Mouse (Mus musculus): ENCODE measurements around the gene Syngr3.
A peak's percentile ranks its signal among the peaks of the same experiment; 100 is the strongest.
"Not testable (repeated sequence)": the region's sequence is repeated elsewhere in the genome, so short reads cannot be mapped to it uniquely, and the experiment has no call there.

The Syngr3 gene

GRCm38 (mm10) chr17:24676187-24676586, 13.6 kb downstream of the Syngr3 start:
- peak; percentile 70 for DNase-seq

DNA sequence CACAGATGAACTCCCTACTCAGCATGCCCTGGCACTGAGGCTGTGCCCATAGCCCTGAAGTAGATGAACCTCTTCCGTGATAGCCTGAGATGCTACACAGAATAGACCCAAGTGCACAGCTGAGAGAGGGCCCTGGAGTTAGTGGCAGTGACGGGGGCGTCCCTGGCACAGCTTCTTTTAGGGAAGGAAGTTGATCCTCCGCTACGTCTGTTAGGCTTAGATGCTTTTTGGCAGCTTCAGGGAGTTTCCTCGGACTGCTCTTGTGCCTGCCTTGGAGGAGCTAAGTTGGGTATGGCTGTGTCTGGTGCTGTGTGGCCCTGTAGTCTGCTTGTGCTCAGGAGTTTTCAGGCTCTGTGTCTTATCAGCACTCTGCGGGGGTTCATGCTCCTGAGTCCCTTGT, 15.5 kb downstream of the Syngr3 start:
- DNase-seq, result no peak

- DNase-seq, result no peak
Observed at GRCm38 (mm10) chr17:24672141-24672540, 17.6 kb downstream of the Syngr3 start.

GRCm38 (mm10) chr17:24671346-24671745, 18.4 kb downstream of the Syngr3 start:
- no peak for DNase-seq

DNA sequence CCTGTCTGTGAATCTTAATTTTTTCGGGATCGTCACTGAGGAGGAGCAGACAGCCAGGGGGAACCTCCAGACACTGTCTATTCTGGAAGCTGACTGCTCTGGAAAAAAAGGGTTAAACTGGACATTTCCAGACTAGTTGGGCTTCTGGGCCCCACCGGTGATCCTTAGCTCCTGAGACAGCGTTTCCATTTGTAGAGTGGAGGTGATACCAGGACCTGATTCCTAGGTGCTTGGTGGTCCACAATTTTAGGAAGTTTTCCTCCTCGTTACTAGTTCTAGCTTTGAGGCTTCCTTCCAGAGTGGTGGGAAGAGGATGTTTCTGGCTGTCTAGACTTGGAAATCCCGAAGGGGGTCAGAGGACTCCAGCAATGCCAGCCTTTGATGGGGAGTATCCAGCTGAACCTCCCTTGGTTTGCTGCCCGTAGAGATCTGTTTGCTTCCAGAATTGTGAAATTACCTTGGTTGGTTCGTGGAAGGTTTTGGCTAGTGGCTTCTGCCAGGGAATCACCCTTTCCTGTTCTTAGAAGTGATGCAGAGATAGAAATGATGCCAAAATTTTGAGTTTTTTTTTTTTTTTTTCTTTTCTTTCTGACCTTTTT, 19.4 kb downstream of the Syngr3 start:
- no peak for DNase-seq

- peak; percentile 97 for DNase-seq
Observed at GRCm38 (mm10) chr17:24669545-24670245, 20.1 kb downstream of the Syngr3 start, which contains the start of gene Zfp598. Zfp598 (plus strand) TSS chr17:24669687.

DNA sequence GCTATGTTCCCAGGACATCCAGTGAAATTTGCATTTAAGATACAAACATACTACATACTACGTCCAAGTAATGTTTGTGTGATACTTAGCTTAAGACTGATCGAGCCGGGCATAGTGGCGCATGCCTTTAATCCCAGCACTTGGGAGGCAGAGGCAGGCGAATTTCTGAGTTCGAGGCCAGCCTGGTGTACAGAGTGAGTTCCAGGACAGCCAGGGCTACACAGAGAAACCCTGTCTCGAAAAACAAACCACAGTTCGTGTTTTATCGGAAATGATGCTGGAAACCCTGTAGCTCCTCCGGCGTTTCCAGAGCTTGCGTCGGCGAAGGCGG, 20.6 kb downstream of the Syngr3 start:
- not testable (repeated sequence) for DNase-seq

GRCm38 (mm10) chr17:24667416-24667815, 22.3 kb downstream of the Syngr3 start:
- DNase-seq, result peak; percentile 56

DNA sequence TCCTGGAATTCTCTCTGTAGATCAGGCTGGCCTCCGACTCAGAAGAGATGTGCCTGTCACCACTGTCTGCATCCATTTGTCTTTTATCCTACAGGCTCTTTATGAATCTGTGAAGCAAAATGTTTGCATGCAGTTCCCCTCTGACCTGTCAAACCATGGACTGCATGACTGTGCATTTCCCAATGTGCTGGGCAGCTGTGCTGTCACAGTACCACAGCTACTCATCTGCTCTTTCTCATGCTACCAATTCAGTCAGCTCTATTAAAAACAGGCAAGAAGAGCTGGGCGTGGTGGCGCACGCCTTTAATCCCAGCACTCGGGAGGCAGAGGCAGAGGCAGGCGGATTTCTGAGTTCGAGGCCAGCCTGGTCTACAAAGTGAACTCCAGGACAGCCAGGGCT, 22.7 kb downstream of the Syngr3 start:
- not testable (repeated sequence) for DNase-seq

GRCm38 (mm10) chr17:24658017-24658758, 31.6 kb downstream of the Syngr3 start, which contains the start of gene Npw:
Npw (minus strand) TSS chr17:24658457.
- DNase-seq, result peak; percentile 57

DNA sequence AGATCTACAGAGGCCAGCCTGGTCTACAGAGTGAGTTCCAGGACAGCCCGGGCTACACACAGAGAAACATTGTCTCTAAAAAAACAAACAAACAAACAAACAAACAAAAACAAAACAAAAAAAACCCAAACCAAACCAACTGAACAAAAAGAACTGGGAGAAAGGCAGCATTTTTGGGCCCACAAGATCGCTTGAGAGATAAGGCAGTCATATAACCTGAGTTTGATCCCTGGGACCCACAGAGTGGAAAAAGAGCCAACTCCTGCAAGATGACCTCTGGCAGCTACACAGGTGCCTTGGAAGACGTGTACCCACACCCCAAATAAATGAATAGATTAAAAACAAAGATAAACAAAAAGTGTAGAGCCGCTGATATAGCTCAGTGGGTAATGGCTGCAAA, 34.8 kb downstream of the Syngr3 start:
- no peak for DNase-seq

- DNase-seq, result peak; percentile 92
Observed at GRCm38 (mm10) chr17:24653967-24654710, 35.6 kb downstream of the Syngr3 start.

DNA sequence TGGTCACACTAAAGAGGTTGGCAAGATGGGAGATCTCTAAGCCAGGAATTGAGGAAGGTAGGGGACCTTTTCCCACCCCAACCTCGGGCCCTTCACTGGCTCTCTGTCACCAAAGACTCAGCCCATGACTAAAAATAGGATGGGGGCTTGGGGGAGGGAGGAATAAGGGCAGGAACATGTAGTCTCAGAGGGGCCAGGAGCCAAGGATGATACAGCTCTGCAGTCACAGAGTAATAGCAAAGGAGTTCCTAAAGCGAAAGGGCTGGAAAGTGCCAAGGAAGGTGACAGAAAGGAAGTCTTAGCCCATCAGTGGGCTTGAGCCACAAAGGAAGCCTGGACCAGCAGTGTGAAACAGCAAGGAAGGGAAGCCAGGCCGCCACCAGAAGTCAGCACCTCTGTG, 37.9 kb downstream of the Syngr3 start:
- DNase-seq, result no peak

DNA sequence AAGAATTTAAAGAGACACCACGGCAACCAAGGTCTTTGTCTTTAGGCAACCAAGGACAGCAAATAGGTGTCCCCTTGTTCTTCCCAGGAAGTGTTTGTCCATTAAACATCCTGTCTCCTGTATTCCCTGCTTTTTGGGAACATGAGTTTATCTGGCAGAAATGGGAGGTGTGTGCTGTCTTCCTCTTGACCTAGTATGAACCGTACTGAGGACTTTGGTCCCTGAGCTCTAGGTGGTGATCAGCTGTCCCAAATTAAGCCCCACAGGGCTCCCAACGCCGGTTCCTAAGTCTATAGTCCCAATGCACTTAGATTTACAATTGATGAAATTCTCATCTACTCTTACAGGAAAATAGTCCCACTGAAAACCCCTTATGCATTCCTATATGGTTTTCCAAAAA, 39.0 kb downstream of the Syngr3 start:
- no peak for DNase-seq

DNA sequence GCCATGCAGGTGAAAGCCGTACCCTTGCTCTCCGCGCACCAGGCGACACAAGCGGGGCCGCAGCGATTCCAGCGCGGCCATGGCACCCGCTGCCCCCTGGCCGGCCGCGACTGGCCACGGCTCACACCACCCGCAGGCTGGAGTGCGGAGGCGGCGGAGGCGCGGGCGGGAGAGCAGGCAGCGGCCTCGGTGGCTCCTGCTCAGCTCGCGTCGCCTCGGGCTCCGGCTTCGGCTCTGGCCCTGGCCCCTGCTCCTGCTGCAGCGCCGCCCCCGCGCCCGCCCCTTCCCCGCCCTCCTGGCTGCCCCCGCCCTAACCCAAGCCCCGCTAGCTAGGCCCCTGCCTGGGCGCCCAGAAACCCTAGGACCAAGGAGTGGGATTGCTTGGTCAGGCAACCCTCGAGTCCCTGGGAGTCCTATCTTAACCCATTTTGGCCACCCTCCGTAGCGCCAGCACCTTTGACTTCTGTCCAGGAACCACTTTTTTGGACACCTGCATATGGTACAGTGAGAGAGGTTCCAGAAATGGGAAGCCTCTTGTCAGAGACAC, 39.6 kb downstream of the Syngr3 start, which contains the start of gene Slc9a3r2:
TSS of gene Slc9a3r2 (minus strand) at position 258 of the 547 bp plus-strand sequence.
- peak; percentile 83 for DNase-seq

DNA sequence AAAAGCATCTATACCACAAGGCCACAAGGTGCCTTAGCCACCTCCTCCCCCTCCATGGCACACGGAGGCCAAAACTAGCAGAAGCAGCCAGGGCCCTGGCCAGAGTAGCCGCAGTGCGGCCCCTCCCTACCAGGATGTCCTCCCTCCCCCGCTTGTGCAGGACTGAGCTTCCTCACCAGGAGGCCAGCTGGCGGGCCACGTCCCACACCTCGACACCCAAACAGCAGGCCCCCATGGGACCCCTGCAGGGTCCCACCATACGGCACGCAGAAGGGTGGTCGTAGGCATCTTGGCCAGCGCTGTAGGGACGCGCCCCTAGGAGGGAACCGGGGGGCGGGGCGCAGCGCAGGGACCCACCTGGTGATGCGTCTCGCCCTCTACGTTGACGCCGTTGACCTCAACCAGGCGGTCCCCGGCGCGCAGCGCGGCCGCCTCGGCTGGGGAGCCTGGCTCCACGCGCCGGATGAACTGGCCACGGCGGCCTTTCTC, 40.1 kb downstream of the Syngr3 start:
- DNase-seq, result peak; percentile 62

DNA sequence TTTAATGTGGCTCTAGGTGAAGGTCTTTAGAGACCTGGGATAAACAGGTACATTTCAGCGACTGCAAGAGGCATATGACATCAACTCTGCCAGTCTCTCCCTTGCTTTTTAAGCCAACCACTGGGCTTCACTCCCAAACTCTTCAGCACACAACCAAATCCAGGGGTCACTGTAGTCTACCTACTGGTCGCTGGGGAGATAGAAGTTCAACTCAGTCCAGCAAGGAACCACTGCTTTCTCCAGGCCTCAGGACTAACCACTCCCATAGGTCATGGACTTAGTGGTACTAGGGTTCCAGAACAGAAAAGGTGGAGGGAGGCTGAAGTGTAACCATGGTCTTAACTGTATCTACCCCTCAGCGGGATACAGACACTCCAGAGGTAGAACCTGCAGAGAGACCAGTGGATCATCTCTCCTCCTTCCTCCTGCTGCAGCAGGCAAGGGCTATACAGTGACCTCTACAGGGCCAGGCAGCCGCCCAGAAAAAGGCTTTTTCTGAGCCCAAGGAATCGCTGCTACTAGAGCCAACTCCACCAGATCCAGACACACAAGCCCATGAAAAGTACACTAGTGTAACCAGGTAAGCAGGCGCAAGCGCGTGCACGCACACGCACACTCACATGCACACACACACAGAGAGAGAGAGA, 40.9 kb downstream of the Syngr3 start:
- no peak for DNase-seq

DNA sequence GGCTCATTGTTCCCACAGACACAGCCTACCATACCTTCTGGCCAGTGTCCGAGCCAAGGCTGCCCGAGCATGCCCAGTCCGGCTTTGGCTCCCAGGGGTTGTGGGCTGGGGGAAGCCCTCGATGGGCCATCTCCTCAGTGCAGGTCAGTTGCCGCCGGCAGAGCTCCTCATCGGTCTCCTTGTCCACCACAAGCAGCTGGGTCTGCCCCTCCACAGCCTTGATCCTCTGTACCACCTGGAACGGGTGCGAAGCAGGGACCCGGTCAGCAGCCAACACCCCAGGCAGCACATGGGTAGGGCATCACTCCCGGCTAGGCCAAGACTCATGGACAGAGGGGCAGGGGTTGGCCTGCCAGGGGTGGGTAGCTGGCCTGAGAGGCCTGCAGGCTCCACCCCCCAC, 42.3 kb downstream of the Syngr3 start:
- DNase-seq, result no peak

DNA sequence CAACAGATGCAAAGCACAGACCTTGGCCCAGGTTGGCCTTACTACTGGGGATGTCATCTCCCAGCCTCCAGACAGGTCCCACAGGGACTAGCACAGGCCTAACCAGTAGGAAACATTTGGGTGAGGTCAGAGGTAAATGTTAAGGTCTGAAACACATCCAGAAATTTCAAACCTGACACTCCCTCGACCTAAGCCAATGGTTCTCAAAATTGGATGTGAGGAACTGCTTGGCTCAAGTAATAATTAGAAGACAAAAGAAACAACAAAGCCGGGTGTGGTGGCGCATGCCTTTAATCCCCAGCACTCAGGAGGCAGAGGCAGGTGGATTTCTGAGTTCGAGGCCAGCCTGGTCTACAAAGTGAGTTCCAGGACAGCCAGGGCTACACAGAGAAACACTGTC, 43.4 kb downstream of the Syngr3 start:
- no peak for DNase-seq

DNA sequence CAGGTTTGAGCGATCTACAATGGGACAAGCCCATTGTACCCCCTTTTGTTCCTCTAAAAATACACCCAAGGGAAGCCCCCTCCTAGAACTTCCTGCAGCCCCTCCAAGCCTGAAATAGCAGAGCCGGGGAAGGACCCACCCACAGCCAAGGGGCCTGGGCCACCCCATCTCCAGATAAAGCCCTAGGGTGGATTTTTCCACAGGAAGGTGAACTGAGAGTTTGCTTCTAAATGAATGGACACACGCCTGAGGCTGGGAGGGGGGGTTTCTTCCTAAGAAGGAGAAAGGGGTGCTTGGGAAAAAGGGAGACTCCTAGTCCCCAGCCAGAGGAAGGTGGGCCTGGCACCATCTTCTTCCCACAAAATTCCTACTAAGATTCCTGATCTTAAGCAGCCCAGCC, 43.8 kb downstream of the Syngr3 start:
- no peak for DNase-seq

DNA sequence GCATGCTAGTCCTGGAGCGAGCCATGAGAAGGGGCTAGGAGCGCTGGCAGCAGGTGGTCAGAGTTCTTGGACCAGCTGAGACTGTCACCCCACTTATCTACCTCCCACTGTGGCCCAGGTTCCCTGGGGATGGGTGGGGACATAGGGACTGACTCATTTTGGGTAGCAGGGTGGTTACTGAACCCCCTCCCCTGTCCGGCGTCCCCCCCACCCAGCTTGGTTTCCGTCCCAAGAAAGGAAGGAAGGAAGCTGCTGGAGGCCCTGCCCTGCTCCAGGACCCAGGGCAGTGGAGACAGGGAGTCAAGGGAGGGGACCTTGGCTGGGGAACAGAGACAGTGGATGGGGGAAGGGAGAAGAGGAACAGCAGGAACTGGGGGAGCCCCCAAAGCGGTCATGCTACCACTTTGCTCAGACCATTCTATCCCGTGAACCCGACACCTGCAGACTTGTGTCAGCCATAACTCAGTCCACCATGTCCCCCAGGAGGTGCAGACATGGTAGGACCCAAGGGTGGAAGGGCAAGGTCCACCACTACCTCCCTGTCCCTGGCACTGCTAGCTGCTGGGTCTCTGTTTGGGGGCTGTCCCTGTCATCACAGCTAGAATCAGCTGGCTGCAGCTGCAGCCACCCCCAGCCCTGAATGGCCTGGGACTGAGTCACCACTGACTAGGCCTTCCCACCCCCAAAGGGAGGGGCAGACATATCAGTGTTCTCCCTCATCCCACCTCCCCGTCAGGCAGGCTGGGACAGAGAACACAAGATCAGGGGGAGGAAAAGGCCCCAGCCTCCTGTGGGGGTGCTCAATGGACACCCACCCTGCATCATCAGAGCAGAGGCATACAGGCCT, 44.7 kb downstream of the Syngr3 start:
- no peak for DNase-seq

Measured in embryo, embryonic 11 days (tissue).